Mouse (Mus musculus) E14TG2a.4 (cell line): ENCODE data around the gene Slc9b2.
A peak's percentile ranks its signal among the peaks of the same experiment; 100 is the strongest.

Experiments
- H3K27me3 ChIP-seq: 2 replicates; pipeline ENCODE4 v1.6.1; 2014; ENCODE audit warnings: low read length, control low read depth; ENCODE audit not compliant: insufficient read depth
- H3K36me3 ChIP-seq: 2 replicates; pipeline ENCODE4 v1.6.1; 2014; ENCODE audit warnings: low read length, control low read depth; ENCODE audit not compliant: insufficient read depth
- H3K4me1 ChIP-seq: replicated peaks from 2 replicates; pipeline ENCODE4 v1.6.1; 2014; ENCODE audit warnings: low read depth, low read length, control low read depth
- H3K4me3 ChIP-seq: replicated peaks from 2 replicates; pipeline ENCODE4 v1.5.1; 2014; ENCODE audit warnings: mild to moderate bottlenecking, low read length
- H3K9me3 ChIP-seq: 2 replicates; pipeline ENCODE4 v1.6.1; 2014; ENCODE audit warnings: low read length, control low read depth
- CTCF ChIP-seq: conservative IDR thresholded peaks from 2 replicates; pipeline ENCODE4 v1.5.1; 2014; ENCODE audit warnings: low read length
- NANOG ChIP-seq: IDR thresholded peaks from 2 replicates; pipeline ENCODE4 v1.6.1; 2014; ENCODE audit warnings: borderline replicate concordance, low read length, mixed read lengths
- POU5F1 ChIP-seq: IDR thresholded peaks from 2 replicates; pipeline ENCODE4 v1.6.1; 2014; ENCODE audit warnings: low read length, borderline replicate concordance

Gene Slc9b2

DNA sequence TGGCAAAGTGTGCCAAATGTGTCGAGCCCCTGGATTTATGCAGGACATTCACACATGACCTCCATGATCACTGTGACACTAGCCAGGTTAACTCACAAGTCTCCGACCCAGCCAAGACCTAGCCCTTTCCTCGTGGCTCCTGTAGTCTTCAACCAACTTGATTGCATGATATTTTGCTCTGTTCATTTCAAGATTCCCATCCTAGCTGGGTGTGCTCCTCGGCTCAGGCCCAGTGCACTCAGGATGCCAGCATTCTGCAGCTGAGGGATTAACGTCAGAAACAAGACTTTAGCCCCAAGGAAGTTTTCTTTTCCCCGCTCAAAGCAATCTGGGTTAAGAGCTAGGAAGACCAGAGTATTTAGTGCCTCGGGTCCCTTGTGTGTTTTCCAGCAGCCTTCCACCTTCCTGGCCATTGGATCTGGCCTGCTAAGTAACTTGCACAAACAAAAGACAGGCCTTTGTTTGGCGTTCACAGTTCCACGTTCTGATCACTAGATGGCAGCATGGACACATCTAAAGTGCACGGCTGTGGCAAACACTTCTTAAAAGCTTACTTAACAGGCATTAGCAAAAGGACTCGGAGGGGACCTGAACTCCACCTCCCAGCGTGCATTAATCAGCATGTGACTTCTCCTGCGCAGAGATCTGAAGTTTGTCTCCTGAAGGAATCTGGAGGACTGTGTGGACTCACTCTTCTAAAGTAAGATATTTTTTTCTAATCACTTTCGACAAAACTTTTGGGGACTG, 26.7 kb upstream of the Slc9b2 start, which contains the start of gene Bdh2:
Gene Bdh2 (plus strand): TSS at position 553 of the 747 bp plus-strand sequence.
- TF ChIP-seq POU5F1, result no peak
- TF ChIP-seq CTCF, result peak; percentile 95
- no peak for TF ChIP-seq NANOG
- H3K4me1 ChIP-seq, result peaks cover 40% of the 10 kb centered on the region
- H3K36me3 ChIP-seq, result no peaks in the 10 kb centered on the region
- no peaks in the 10 kb centered on the region for H3K27me3 ChIP-seq
- peak within 1 kb of the TSS; percentile 4; the same call in 1 of the 2 replicates for H3K4me3 ChIP-seq
- no peaks in the 10 kb centered on the region for H3K9me3 ChIP-seq

DNA sequence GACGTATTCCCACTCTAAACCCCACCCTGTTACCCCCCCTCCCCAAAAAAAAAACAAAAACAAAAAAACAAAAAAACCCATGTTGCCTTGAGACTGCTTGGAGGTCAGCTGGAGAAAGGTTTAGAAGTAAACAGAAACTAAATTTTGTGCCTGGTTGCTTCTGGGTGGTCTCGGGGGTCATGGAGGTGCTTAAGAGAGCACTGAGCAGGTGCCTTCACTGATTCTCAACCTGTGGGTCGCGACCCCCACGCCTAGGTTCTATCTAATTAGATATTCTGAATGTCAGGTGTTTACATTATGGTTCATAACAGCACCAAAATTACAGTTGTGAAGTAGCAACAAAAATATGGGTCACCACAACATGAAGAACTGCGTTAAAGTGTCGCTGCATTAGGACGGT, 25.8 kb upstream of the Slc9b2 start:
- Histone ChIP-seq H3K9me3 (no peaks in the 10 kb centered on the region), H3K27me3 (no peaks in the 10 kb centered on the region), H3K36me3 (no peaks in the 10 kb centered on the region), H3K4me1 (peaks cover 40% of the 10 kb centered on the region), H3K4me3 (no peak overlapping the region)
- TF ChIP-seq NANOG, result no peak
- no peak for TF ChIP-seq CTCF
- no peak for TF ChIP-seq POU5F1

DNA sequence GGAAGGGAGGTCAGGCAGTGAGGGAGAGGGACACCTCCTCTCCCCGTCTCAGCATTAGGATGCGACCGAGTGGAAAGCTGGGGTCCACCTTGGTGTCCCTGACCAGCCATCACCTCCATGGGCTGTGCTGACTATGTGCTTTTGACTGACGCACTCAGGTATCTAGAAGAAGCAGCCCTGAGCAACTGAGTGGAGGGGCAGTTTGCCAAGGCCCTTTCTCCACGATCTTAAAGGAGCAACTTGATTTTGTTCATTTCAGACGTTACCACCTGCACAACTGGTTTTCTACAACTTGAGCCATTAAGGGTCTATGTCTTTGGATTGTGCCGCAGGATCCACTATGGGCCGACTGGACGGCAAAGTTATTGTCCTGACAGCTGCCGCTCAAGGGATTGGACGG, 22.2 kb upstream of the Slc9b2 start:
- H3K4me3 ChIP-seq, result no peak overlapping the region
- H3K4me1 ChIP-seq, result peaks cover 40% of the 10 kb centered on the region
- TF ChIP-seq CTCF (no peak), NANOG (no peak), POU5F1 (no peak)
- H3K27me3 ChIP-seq, result no peaks in the 10 kb centered on the region
- H3K36me3 ChIP-seq, result no peaks in the 10 kb centered on the region
- no peaks in the 10 kb centered on the region for H3K9me3 ChIP-seq

DNA sequence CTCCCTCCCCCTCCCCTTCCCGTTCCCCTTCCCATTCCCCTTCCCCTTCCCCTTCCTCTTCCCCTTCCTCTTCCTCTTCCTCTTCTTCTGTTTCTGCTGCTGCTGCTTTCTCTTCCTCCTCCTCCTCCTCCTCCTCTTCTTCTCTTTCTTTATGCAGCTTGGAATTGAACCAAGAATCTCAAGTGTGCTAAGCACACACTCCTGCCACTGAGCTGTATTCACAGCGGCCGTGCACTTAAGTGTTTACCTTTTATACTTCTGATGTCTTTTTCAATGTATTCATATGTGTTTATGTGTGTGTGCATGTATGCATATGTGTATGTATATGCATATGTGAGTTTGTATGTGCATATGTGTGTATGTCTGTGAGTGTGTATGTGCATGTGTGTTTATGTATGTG, 21.7 kb upstream of the Slc9b2 start:
- TF ChIP-seq POU5F1 (no peak), NANOG (no peak), CTCF (no peak)

DNA sequence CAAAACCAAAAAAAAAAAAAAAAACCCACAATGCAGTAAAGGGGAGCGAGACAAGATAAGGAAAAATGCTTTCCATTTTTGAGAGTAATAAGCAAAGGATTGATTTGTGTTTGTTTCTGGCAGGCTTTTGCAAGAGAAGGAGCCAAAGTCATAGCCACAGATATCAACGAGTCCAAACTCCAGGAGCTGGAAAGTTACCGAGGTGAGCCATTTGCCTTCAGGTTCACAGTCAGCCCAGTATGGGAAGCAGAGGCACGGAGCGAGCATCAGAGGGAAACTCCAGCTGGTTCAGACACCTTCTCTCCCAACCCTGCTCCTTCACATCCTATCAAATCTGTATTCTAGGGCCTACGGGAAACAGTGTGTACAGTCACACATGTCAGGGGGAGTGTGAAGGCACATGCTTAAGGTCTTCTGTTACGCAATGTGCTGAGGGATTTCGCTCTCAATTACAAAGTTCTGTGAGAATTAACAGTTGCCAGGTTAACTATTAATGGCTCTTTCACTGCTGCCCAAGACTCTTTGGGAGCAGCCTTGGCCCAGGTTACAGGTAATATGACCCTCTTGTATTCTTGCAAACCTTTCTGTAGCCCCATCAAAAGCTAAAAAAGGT, 19.3 kb upstream of the Slc9b2 start:
- H3K27me3 ChIP-seq, result no peaks in the 10 kb centered on the region
- H3K4me1 ChIP-seq, result peaks cover 14% of the 10 kb centered on the region
- no peaks in the 10 kb centered on the region for H3K36me3 ChIP-seq
- TF ChIP-seq NANOG (no peak), CTCF (no peak), POU5F1 (no peak)
- H3K4me3 ChIP-seq, result no peak overlapping the region
- no peaks in the 10 kb centered on the region for H3K9me3 ChIP-seq

More for the DNA sequence above, 21.7 kb upstream of the Slc9b2 start:
- Histone ChIP-seq H3K4me3 (no peak overlapping the region), H3K36me3 (no peaks in the 10 kb centered on the region), H3K27me3 (no peaks in the 10 kb centered on the region), H3K4me1 (peaks cover 36% of the 10 kb centered on the region), H3K9me3 (no peaks in the 10 kb centered on the region)

- Histone ChIP-seq H3K4me1 (peaks cover 6% of the 10 kb centered on the region), H3K9me3 (no peaks in the 10 kb centered on the region), H3K27me3 (no peaks in the 10 kb centered on the region), H3K4me3 (no peak overlapping the region), H3K36me3 (no peaks in the 10 kb centered on the region)
- TF ChIP-seq NANOG (no peak), POU5F1 (no peak), CTCF (no peak)
Observed at GRCm38 (mm10) chr3:135289148-135289547, 18.4 kb upstream of the Slc9b2 start.

DNA sequence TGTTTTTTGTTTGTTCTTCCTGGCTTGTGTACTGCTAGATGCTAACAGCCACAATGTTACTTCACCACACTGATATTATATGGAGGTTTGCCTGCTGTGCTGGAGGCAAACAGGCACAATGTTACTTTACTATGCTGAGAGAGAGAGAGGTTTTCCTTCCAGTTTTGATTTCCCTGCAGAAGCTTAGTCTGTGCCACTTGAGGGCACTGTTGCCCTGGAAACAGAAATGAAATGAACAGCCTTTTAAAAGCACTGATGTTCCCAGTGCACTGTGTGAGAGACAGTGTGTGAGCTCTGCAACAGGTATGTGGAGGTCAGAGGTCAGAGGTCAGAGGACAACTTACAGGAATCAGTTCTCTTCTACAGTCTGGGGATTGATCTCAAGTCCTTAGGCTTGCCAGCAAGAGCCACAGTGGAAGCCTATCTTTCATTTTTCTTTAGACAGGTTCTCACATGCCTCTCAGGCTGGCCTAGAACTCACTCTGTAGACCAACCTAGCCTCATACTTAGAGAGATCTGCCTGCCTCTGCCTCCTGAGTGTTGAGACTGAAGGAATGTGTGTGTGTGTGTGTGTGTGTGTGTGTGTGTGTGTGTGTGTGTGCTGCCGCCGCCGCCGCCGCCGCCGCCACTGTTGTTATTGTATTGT, 17.1 kb upstream of the Slc9b2 start:
- no peaks in the 10 kb centered on the region for H3K36me3 ChIP-seq
- H3K4me1 ChIP-seq, result no peaks in the 10 kb centered on the region
- H3K4me3 ChIP-seq, result no peak overlapping the region
- TF ChIP-seq CTCF (peak; percentile 45), NANOG (no peak), POU5F1 (no peak)
- no peaks in the 10 kb centered on the region for H3K9me3 ChIP-seq
- no peaks in the 10 kb centered on the region for H3K27me3 ChIP-seq

DNA sequence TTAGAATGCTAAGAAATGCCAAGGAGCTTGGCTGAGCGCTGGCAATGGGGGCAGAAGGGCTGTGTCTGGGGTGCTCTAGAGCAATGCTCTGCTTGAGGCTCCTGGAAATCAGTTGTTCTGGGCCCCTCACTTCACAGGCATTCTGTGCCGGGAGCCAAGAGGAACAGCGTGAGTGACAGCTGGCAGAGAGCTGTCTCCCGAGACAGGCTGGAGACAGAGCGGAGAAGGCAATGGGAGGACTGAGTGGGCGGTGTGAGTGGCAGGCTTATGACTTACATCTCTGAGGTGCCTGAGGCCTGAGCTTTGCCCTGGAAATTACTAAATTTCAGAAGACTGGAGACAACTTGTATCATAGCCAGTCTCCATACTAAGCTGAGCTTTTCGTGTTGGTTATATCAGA, 13.8 kb upstream of the Slc9b2 start:
- Histone ChIP-seq H3K4me1 (no peaks in the 10 kb centered on the region), H3K27me3 (no peaks in the 10 kb centered on the region)
- TF ChIP-seq POU5F1 (no peak), NANOG (no peak), CTCF (no peak)

More for the DNA sequence above, 13.8 kb upstream of the Slc9b2 start:
- no peaks in the 10 kb centered on the region for H3K36me3 ChIP-seq
- no peak overlapping the region for H3K4me3 ChIP-seq
- no peaks in the 10 kb centered on the region for H3K9me3 ChIP-seq
